Mouse (Mus musculus) heart, embryonic 15.5 days (tissue): ENCODE data around the gene Ccdc171. TPM values are rescaled to one million over a fixed set of nuclear protein-coding genes. Genes with fewer than 3 reads are reported as not detected.
A peak's percentile ranks its signal among the peaks of the same experiment; 100 is the strongest.

ENCODE experiments used
- ATAC-seq: fragments of 200-750 bp; cut with Nextera tagmentation; replicated peaks from 2 replicates; pipeline ENCODE4 v1.8.0; 2017; ENCODE audit warnings: low read depth, moderate TSS enrichment; ENCODE audit not compliant: insufficient number of reproducible peaks, insufficient read depth, low FRiP score
- H3K27ac ChIP-seq: fragments of 300-500 bp; sonication (generic); 2 replicates; pipeline ENCODE4 v1.5.1; 2015; ENCODE audit warnings: mild to moderate bottlenecking, inconsistent platforms
- H3K27me3 ChIP-seq: fragments of 300-500 bp; sonication (generic); 2 replicates; pipeline ENCODE4 v1.6.1; 2015; ENCODE audit warnings: inconsistent platforms
- H3K36me3 ChIP-seq: fragments of 300-500 bp; sonication (generic); 2 replicates; pipeline ENCODE4 v1.6.1; 2015; ENCODE audit warnings: mild to moderate bottlenecking, inconsistent platforms
- H3K4me1 ChIP-seq: fragments of 300-500 bp; sonication (generic); replicated peaks from 2 replicates; pipeline ENCODE4 v1.6.1; 2015; ENCODE audit warnings: inconsistent platforms
- H3K4me2 ChIP-seq: fragments of 300-500 bp; sonication (generic); 2 replicates; pipeline ENCODE4 v1.6.1; 2015; ENCODE audit warnings: inconsistent platforms, mild to moderate bottlenecking, moderate library complexity
- H3K4me3 ChIP-seq: fragments of 300-500 bp; sonication (generic); 2 replicates; pipeline ENCODE4 v1.5.1; 2015; ENCODE audit warnings: mild to moderate bottlenecking, inconsistent platforms
- H3K9ac ChIP-seq: fragments of 300-500 bp; sonication (generic); 2 replicates; pipeline ENCODE4 v1.6.1; 2015; ENCODE audit warnings: mild to moderate bottlenecking, inconsistent platforms
- H3K9me3 ChIP-seq: fragments of 300-500 bp; sonication (generic); replicated peaks from 2 replicates; pipeline ENCODE4 v1.6.1; 2016; ENCODE audit warnings: inconsistent platforms
- WGBS: fragments of 180-500 bp; shearing (Covaris S2); methylation state at CpG from one replicate; pipeline ENCODE4 v1.1.7; 2015; ENCODE audit warnings: mixed read lengths; 5-methylcytosine and 5-hydroxymethylcytosine counted together
- polyA plus RNA-seq: library from polyadenylated mRNA; unstranded; fragments of >200 nt; fragmentation: Nextera tagmentation; extraction: Ambion mirVana; gene quantifications from 2 replicates; pipeline ENCODE4 v1.2.1, GENCODE M21; 2015

Ccdc171 gene
- polyA plus RNA-seq, 1 experiment from 2014 or later = 3.3 TPM

- Histone ChIP-seq H3K27ac (no peak overlapping the region), H3K4me1 (no peaks in the 10 kb centered on the region), H3K36me3 (no peaks in the 10 kb centered on the region), H3K9me3 (no peaks in the 10 kb centered on the region), H3K9ac (no peak overlapping the region), H3K4me2 (peak overlapping the region; percentile 11; the same call in 1 of the 2 replicates), H3K4me3 (no peak overlapping the region), H3K27me3 (no peaks in the 10 kb centered on the region; the same call in 1 of the 2 replicates)
- WGBS = 47% methylated on average over 21 of the region's 21 CpGs
- ATAC-seq = no peak
These were observed 273.5 kb downstream of the Ccdc171 start for GRCm38 (mm10) chr4:83798674-83799430.

DNA sequence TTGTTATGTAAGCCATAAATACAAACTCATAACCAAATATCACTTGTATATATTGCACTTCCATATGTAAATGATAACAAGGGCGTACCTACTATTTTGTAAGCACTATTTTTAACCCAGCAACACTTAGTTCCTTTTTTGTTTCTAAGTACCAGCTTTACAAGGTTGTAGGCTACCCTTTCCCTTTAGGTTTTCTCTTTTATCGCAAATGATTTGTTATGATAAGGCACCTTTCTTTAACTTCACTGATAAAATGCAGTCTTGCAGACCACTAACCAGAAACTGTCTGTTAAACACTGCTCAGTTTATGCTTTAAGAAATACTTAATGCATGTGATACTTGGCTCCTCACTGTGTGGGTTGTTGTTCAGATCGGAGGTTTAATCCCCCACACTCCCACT lies 275.1 kb downstream of the Ccdc171 start:
- peaks cover 7% of the 10 kb centered on the region; the same call in 1 of the 2 replicates for H3K9me3 ChIP-seq
- H3K4me2 ChIP-seq = no peak overlapping the region
- no peaks in the 10 kb centered on the region for H3K4me1 ChIP-seq
- no peak overlapping the region for H3K4me3 ChIP-seq
- H3K27ac ChIP-seq = no peak overlapping the region
- 55% methylated on average over 3 of the region's 3 CpGs for WGBS
- H3K9ac ChIP-seq = no peak overlapping the region
- no peaks in the 10 kb centered on the region; the same call in 1 of the 2 replicates for H3K36me3 ChIP-seq
- H3K27me3 ChIP-seq = no peaks in the 10 kb centered on the region
- ATAC-seq = no peak

DNA sequence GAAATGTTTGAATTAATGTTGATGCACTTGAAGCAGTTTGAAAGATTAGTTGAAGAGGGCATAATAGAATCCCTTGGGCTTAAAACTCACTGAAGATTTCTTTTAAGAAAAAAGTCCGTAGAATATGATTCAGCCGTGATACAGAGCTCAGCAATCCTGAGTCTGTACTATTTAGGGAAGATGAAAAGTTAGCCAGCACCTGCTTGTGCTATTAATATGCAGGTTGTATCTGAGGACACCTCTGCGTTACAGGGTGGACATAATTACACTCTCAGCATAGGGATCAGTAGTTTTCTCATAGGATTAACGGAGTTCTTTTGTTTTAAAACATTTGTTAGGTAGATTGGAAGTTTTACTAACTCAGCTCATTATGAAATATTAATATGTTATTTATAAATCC lies 291.6 kb downstream of the Ccdc171 start:
- no peak for ATAC-seq
- WGBS = 74% methylated on average over 4 of the region's 4 CpGs

DNA sequence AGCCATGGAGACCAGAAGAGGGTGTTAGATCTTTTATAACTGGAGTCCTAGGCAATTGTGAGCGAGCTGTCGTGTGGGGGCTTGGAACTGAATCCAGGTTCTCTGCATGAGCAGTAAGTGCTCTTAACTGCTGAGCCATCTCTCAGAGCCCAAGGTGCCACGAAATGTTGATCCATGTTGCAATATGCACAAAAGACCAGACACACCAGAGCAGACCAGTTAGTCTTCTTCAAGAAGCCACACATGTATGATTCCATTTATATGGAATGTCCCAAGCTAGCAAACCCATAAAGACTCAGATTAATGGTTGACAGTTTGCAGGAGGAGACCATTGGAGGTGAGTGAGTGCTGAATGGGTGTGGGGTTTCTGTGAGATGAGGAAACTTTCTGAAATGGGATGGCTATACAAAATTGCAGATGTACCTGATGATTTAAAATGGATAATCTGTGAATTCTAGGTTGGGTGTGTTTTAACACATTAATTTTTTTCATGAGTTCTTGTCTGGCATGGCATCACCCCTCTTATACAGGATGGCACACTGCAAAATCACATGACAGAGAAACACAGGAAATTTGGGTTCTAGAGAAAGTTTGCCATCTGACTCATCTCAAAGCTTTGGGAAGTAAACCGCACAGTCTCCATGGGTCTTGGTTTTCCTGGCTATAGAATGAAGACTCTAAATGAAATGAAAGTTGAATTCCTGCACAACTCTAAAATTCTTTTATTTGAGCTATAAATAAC lies 304.5 kb downstream of the Ccdc171 start:
- H3K9ac ChIP-seq = no peak overlapping the region
- H3K27ac ChIP-seq = no peak overlapping the region
- no peak for ATAC-seq
- H3K27me3 ChIP-seq = no peaks in the 10 kb centered on the region
- no peaks in the 10 kb centered on the region for H3K9me3 ChIP-seq
- no peaks in the 10 kb centered on the region for H3K36me3 ChIP-seq
- 83% methylated on average over 4 of the region's 4 CpGs for WGBS
- H3K4me3 ChIP-seq = no peak overlapping the region
- 0 out of 2 replicates have a peak, but pooled peaks cover 2% of the 10 kb centered on the region for H3K4me1 ChIP-seq
- no peak overlapping the region for H3K4me2 ChIP-seq

More for the DNA sequence above, 291.6 kb downstream of the Ccdc171 start:
- Histone ChIP-seq H3K9ac (no peak overlapping the region), H3K4me3 (no peak overlapping the region), H3K27me3 (no peaks in the 10 kb centered on the region), H3K4me2 (no peak overlapping the region), H3K9me3 (no peaks in the 10 kb centered on the region), H3K27ac (no peak overlapping the region), H3K36me3 (no peaks in the 10 kb centered on the region), H3K4me1 (no peaks in the 10 kb centered on the region)

GRCm38 (mm10) chr4:83830891-83831880 lies 305.8 kb downstream of the Ccdc171 start:
- Histone ChIP-seq H3K27me3 (no peaks in the 10 kb centered on the region), H3K4me2 (peak overlapping the region; percentile 24), H3K4me3 (no peak overlapping the region), H3K4me1 (0 out of 2 replicates have a peak, but pooled peaks cover 2% of the 10 kb centered on the region), H3K36me3 (no peaks in the 10 kb centered on the region), H3K9ac (no peak overlapping the region), H3K27ac (no peak overlapping the region), H3K9me3 (no peaks in the 10 kb centered on the region)
- 54% methylated on average over 13 of the region's 13 CpGs for WGBS
- ATAC-seq = peak; percentile 86

DNA sequence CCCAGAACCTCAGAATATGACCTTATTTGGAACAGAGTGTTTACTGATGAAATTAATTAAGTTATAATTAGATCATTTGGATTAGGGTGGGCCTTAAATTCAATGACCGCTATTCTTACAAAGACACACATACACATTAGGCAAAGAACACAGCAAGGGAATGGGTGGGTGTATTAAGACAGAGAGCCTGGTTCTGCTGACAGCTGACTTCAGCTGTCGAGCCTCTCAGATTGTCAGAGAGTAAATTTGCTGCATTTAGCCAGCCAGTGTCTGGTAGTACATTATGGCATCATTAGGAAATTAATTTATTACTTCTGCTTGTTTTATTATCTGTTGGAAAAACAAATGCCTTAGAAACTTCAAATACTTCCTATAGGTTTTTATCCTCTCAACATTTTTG lies 313.7 kb downstream of the Ccdc171 start:
- Histone ChIP-seq H3K4me2 (no peak overlapping the region), H3K9me3 (no peaks in the 10 kb centered on the region), H3K4me1 (no peaks in the 10 kb centered on the region), H3K9ac (no peak overlapping the region), H3K36me3 (no peaks in the 10 kb centered on the region), H3K27ac (no peak overlapping the region), H3K4me3 (no peak overlapping the region), H3K27me3 (no peaks in the 10 kb centered on the region)
- ATAC-seq = no peak
- 66% methylated on average over 2 of the region's 2 CpGs for WGBS

GRCm38 (mm10) chr4:83846304-83846703 lies 321.0 kb downstream of the Ccdc171 start:
- H3K4me3 ChIP-seq = no peak overlapping the region
- H3K4me2 ChIP-seq = no peak overlapping the region
- no peak overlapping the region for H3K9ac ChIP-seq
- no peaks in the 10 kb centered on the region for H3K9me3 ChIP-seq
- no peaks in the 10 kb centered on the region for H3K4me1 ChIP-seq
- no peak for ATAC-seq
- 53% methylated on average over 7 of the region's 7 CpGs for WGBS
- H3K36me3 ChIP-seq = no peaks in the 10 kb centered on the region
- H3K27me3 ChIP-seq = no peaks in the 10 kb centered on the region
- no peak overlapping the region for H3K27ac ChIP-seq

DNA sequence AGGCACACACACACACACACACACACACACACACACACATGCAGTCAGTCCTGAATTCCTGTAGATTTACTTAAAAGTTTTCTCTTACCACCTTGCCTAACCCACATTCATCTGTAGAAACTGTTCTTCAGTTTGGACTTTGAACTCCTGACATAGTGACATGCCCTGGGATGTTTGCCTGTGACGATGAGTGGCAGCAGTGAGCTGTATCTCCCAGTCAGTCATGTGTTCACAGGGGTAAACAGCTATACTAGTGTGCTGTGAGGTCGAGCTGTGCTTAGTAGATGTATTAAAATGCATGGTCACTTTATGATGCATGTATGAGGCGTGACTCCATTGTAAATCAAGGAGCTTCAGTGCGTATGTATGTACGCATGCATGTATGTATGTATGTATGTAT lies 328.5 kb downstream of the Ccdc171 start:
- H3K4me3 ChIP-seq = no peak overlapping the region
- no peak overlapping the region for H3K9ac ChIP-seq
- no peak overlapping the region for H3K27ac ChIP-seq
- H3K36me3 ChIP-seq = no peaks in the 10 kb centered on the region
- H3K9me3 ChIP-seq = no peaks in the 10 kb centered on the region
- H3K4me2 ChIP-seq = no peak overlapping the region
- H3K27me3 ChIP-seq = no peaks in the 10 kb centered on the region
- 84% methylated on average over 5 of the region's 5 CpGs for WGBS
- no peaks in the 10 kb centered on the region for H3K4me1 ChIP-seq
- no peak for ATAC-seq

GRCm38 (mm10) chr4:83861706-83862105 lies 336.4 kb downstream of the Ccdc171 start:
- Histone ChIP-seq H3K9me3 (no peaks in the 10 kb centered on the region), H3K9ac (no peak overlapping the region), H3K4me2 (no peak overlapping the region), H3K4me3 (no peak overlapping the region), H3K27me3 (no peaks in the 10 kb centered on the region), H3K36me3 (no peaks in the 10 kb centered on the region), H3K27ac (no peak overlapping the region), H3K4me1 (no peaks in the 10 kb centered on the region; the same call in 1 of the 2 replicates)
- WGBS = 58% methylated on average over 3 of the region's 3 CpGs
- no peak for ATAC-seq

DNA sequence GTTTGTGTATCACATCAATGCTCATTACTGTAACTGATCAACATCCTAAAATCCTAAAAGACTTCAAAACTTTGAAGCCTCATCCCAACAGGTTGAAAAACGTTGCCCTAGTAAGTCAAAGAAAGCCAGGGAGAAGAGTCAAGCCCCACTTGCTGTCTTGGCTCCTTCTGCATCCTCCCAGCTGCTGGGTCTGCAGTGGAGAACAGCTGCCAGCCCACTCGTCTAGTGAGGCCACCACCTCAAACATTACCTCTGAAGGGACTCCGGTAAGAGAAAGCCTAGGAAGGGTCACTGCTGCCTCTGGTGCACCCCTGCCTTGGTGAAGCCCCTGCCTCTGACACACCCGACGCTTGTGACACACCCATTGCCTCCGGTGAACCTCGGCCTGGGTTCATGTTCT lies 336.9 kb downstream of the Ccdc171 start:
- no peak overlapping the region for H3K27ac ChIP-seq
- H3K36me3 ChIP-seq = no peaks in the 10 kb centered on the region
- H3K4me1 ChIP-seq = no peaks in the 10 kb centered on the region; the same call in 1 of the 2 replicates
- no peaks in the 10 kb centered on the region for H3K27me3 ChIP-seq
- no peak for ATAC-seq
- no peak overlapping the region for H3K4me3 ChIP-seq
- no peaks in the 10 kb centered on the region for H3K9me3 ChIP-seq
- 73% methylated on average over 7 of the region's 7 CpGs for WGBS
- no peak overlapping the region for H3K4me2 ChIP-seq
- H3K9ac ChIP-seq = no peak overlapping the region

GRCm38 (mm10) chr4:83876600-83876999 lies 351.3 kb downstream of the Ccdc171 start:
- Histone ChIP-seq H3K4me1 (no peaks in the 10 kb centered on the region), H3K4me3 (no peak overlapping the region), H3K27ac (no peak overlapping the region), H3K9me3 (no peaks in the 10 kb centered on the region), H3K9ac (no peak overlapping the region), H3K27me3 (no peaks in the 10 kb centered on the region), H3K36me3 (no peaks in the 10 kb centered on the region), H3K4me2 (no peak overlapping the region)
- no peak for ATAC-seq
- WGBS = 54% methylated on average over 7 of the region's 7 CpGs
